Mouse (Mus musculus) heart, embryonic 14.5 days (tissue): ENCODE results near the gene Tcf7l1. TPM values are rescaled to one million over a fixed set of nuclear protein-coding genes. Genes with fewer than 3 reads are reported as not detected.
"Not testable (repeated sequence)": the region's sequence is repeated elsewhere in the genome, so short reads cannot be mapped to it uniquely, and the experiment has no call there.

Experiments
- ATAC-seq: fragments of 200-750 bp; cut with Nextera tagmentation; 2 replicates; pipeline ENCODE4 v1.8.0; 2017; ENCODE audit warnings: low read depth, moderate TSS enrichment; ENCODE audit not compliant: insufficient number of reproducible peaks, insufficient read depth, low FRiP score
- H3K27ac ChIP-seq, 2 experiments: fragments of 200-500 bp in 1 of 2; fragments of 300-500 bp in 1 of 2; sonication (generic) in 1 of 2; replicated peaks in 1 of 2; 2 replicates each; pipeline ENCODE4 v1.5.1; 2012 to 2014; ENCODE audit warnings: low read depth in 2 of 2, low read length in 2 of 2, control low read depth in 1 of 2, mild to moderate bottlenecking in 1 of 2, mixed read lengths in 1 of 2; ENCODE audit not compliant: control insufficient read depth in 1 of 2, insufficient read depth in 1 of 2
- H3K27me3 ChIP-seq: fragments of 300-500 bp; sonication (generic); 2 replicates; pipeline ENCODE4 v1.6.1; 2014; ENCODE audit warnings: mild to moderate bottlenecking, low read length, control low read depth; ENCODE audit not compliant: control insufficient read depth, insufficient read depth
- H3K36me3 ChIP-seq: fragments of 300-500 bp; sonication (generic); 2 replicates; pipeline ENCODE4 v1.6.1; 2014; ENCODE audit warnings: mild to moderate bottlenecking, control low read depth, low read length, mixed read lengths; ENCODE audit not compliant: control insufficient read depth, insufficient read depth
- H3K4me1 ChIP-seq, 2 experiments: fragments of 200-500 bp in 1 of 2; fragments of 300-500 bp in 1 of 2; sonication (generic) in 1 of 2; 2 replicates each; pipeline ENCODE4 v1.6.1; 2012 to 2014; ENCODE audit warnings: low read length in 2 of 2, control low read depth in 1 of 2, mixed read lengths in 1 of 2; ENCODE audit not compliant: control insufficient read depth in 2 of 2, insufficient read depth in 2 of 2
- H3K4me2 ChIP-seq: fragments of 300-500 bp; sonication (generic); 2 replicates; pipeline ENCODE4 v1.6.1; 2014; ENCODE audit warnings: mild to moderate bottlenecking, low read length
- H3K4me3 ChIP-seq, 2 experiments: fragments of 200-500 bp in 1 of 2; fragments of 300-500 bp in 1 of 2; sonication (generic) in 1 of 2; 2 replicates each; pipeline ENCODE4 v1.5.1; 2012 to 2014; ENCODE audit warnings: low read length in 2 of 2, mild to moderate bottlenecking in 2 of 2, control low read depth in 1 of 2, low read depth in 1 of 2, moderate library complexity in 1 of 2; ENCODE audit not compliant: control insufficient read depth in 1 of 2, insufficient read depth in 1 of 2
- H3K9ac ChIP-seq: fragments of 300-500 bp; sonication (generic); 2 replicates; pipeline ENCODE4 v1.6.1; 2014; ENCODE audit warnings: mild to moderate bottlenecking, low read length
- H3K9me3 ChIP-seq: fragments of 300-500 bp; sonication (generic); 2 replicates; pipeline ENCODE4 v1.6.1; 2016; ENCODE audit warnings: low read length, control low read depth; ENCODE audit not compliant: control insufficient read depth
- WGBS: fragments of 180-500 bp; shearing (Covaris S2); extraction: QIAGEN DNeasy Blood & Tissue Kit; methylation state at CpG from one replicate; pipeline ENCODE4 v1.1.7; 2014; 5-methylcytosine and 5-hydroxymethylcytosine counted together
- polyA plus RNA-seq: library from polyadenylated mRNA; unstranded; fragments of >200 nt; fragmentation: Nextera tagmentation; extraction: Ambion mirVana; gene quantifications from 2 replicates; pipeline ENCODE4 v1.2.1, GENCODE M21; 2014

Gene Tcf7l1
- 15.7 and 17.4 TPM in 2 replicates for polyA plus RNA-seq

- peak; percentile 90 for ATAC-seq
- Histone ChIP-seq H3K27me3 (no peaks in the 10 kb centered on the region), H3K4me1 (peaks cover 4 to 12% of the 10 kb centered on the region in 2 experiments; a peak in 1 of 4 replicates), H3K36me3 (peaks cover 12% of the 10 kb centered on the region; the same call in 1 of the 2 replicates), H3K9me3 (no peaks in the 10 kb centered on the region), H3K4me2 (peak within 1 kb of the TSS; percentile 84), H3K9ac (peak within 1 kb of the TSS; percentile 82), H3K4me3 (peak within 1 kb of the TSS; percentile 69 to 80), H3K27ac (peak within 1 kb of the TSS; percentile 83 to 87)
- WGBS = 2% methylated on average over 72 of the region's 80 CpGs
Observed at GRCm38 (mm10) chr6:72788892-72789699, at the start of gene Tcf7l1. Gene Tcf7l1 (minus strand): TSS chr6:72789254.

GRCm38 (mm10) chr6:72837756-72838155 lies 48.7 kb upstream of the Tcf7l1 start:
- no peak overlapping the region for H3K27ac ChIP-seq
- no peak overlapping the region for H3K4me2 ChIP-seq
- ATAC-seq = no peak
- no peaks in the 10 kb centered on the region for H3K9me3 ChIP-seq
- H3K4me1 ChIP-seq = no peaks in the 10 kb centered on the region
- 89% methylated on average over 4 of the region's 4 CpGs for WGBS
- no peak overlapping the region for H3K9ac ChIP-seq
- peaks cover 36% of the 10 kb centered on the region for H3K36me3 ChIP-seq
- no peaks in the 10 kb centered on the region for H3K27me3 ChIP-seq
- no peak overlapping the region for H3K4me3 ChIP-seq

- Histone ChIP-seq H3K4me3 (no peak overlapping the region), H3K27ac (no peak overlapping the region), H3K36me3 (peaks cover 5% of the 10 kb centered on the region), H3K9me3 (no peaks in the 10 kb centered on the region), H3K4me1 (no peaks in the 10 kb centered on the region), H3K9ac (no peak overlapping the region), H3K27me3 (no peaks in the 10 kb centered on the region), H3K4me2 (no peak overlapping the region)
- no peak for ATAC-seq
- 64% methylated on average over 4 of the region's 4 CpGs for WGBS
Observed at GRCm38 (mm10) chr6:72834518-72834917, 45.5 kb upstream of the Tcf7l1 start.

GRCm38 (mm10) chr6:72831858-72832257 lies 42.8 kb upstream of the Tcf7l1 start:
- ATAC-seq = no peak
- WGBS = 47% methylated on average over 3 of the region's 3 CpGs

GRCm38 (mm10) chr6:72831276-72831675 lies 42.2 kb upstream of the Tcf7l1 start:
- Histone ChIP-seq H3K4me1 (no peaks in the 10 kb centered on the region), H3K9me3 (no peaks in the 10 kb centered on the region), H3K4me2 (no peak overlapping the region), H3K27me3 (0 out of 2 replicates have a peak, but pooled peaks cover 6% of the 10 kb centered on the region), H3K4me3 (no peak overlapping the region), H3K27ac (no peak overlapping the region), H3K9ac (no peak overlapping the region), H3K36me3 (no peaks in the 10 kb centered on the region)
- no peak for ATAC-seq
- WGBS = 24% methylated on average over 3 of the region's 3 CpGs

More at GRCm38 (mm10) chr6:72831858-72832257, 42.8 kb upstream of the Tcf7l1 start:
- no peaks in the 10 kb centered on the region for H3K4me1 ChIP-seq
- H3K27ac ChIP-seq = no peak overlapping the region
- H3K4me3 ChIP-seq = no peak overlapping the region
- H3K36me3 ChIP-seq = no peaks in the 10 kb centered on the region
- H3K27me3 ChIP-seq = no peaks in the 10 kb centered on the region
- no peak overlapping the region for H3K4me2 ChIP-seq
- H3K9me3 ChIP-seq = no peaks in the 10 kb centered on the region
- no peak overlapping the region for H3K9ac ChIP-seq

GRCm38 (mm10) chr6:72828857-72829256 lies 39.8 kb upstream of the Tcf7l1 start:
- Histone ChIP-seq H3K4me3 (no peak overlapping the region), H3K27me3 (0 out of 2 replicates have a peak, but pooled peaks cover 9% of the 10 kb centered on the region), H3K9me3 (no peaks in the 10 kb centered on the region), H3K4me1 (peaks cover 4 to 13% of the 10 kb centered on the region in 2 experiments), H3K36me3 (no peaks in the 10 kb centered on the region), H3K9ac (no peak overlapping the region), H3K27ac (no peak overlapping the region), H3K4me2 (no peak overlapping the region)
- no peak for ATAC-seq
- WGBS = 81% methylated on average over 3 of the region's 3 CpGs

GRCm38 (mm10) chr6:72828037-72828436 lies 39.0 kb upstream of the Tcf7l1 start:
- H3K36me3 ChIP-seq, H3K27me3 ChIP-seq, H3K27ac ChIP-seq, H3K9me3 ChIP-seq, H3K9ac ChIP-seq, ATAC-seq, H3K4me3 ChIP-seq: not testable (repeated sequence)
- Histone ChIP-seq H3K4me1 (peaks cover 4 to 13% of the 10 kb centered on the region in 2 experiments), H3K4me2 (peak overlapping the region; percentile 25)
- 4% methylated on average over 9 of the region's 9 CpGs for WGBS
